Mouse (Mus musculus): Measurements from ENCODE around the gene Nprl2. TPM values are rescaled to one million over a fixed set of nuclear protein-coding genes. Genes with fewer than 3 reads are reported as not detected.

Gene Nprl2
- polyA plus RNA-seq, 1 experiment: 83.5 TPM

DNA sequence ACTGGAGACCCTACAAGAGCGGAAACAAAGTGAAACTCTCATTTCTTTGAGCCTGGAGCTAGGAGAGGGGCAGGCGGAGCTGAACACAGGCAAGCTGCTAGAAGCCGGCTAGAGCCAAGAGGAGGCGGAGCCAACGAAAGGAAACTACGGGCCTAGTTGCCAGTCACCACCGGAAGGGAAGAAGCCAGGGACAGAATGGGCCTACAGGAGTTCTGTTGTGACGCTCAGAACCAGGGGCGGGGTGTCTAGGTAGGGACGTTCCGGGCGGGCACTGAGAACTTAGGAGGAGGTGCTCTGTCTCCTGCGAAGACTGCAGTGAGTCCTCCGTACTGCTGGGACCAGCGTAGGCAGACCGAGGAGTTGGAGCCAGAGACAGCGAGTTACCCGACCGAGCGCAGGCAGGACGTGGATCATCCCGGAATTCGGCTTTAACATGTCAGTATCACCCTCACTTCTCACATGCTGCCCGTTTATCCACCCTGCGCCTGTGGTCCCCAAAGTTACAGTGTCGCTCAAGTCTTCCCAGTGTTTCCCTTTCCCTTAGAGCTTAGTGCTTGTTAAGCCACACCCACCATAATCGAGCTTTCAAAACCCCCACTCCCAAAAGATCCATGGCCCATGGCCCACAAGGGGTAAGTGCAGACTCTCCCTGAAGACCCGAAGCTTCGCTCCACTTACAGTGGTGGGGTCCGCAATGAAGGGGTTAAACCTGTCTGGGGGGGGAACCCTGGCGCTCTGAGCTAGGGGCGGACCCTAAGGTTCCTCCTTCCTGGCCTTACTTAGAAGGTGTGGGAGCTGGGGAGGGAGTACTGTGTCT is 38.7 kb downstream of the Nprl2 start, which contains the start of gene Hyal3:
Gene Hyal3 (plus strand): TSS at position 318 of the 817 bp plus-strand sequence.
- H3K4me3 ChIP-seq (ENCODE audit: control insufficient read depth, insufficient read depth, low read length): peak within 1 kb of the TSS; percentile 58
- no peaks in the 10 kb centered on the region for H3K27me3 ChIP-seq (ENCODE audit: control insufficient read depth, insufficient read depth, low read length)
- peak; percentile 85 for DNase-seq
- peak within 1 kb of the TSS; percentile 50 for H3K27ac ChIP-seq (ENCODE audit: control insufficient read depth, insufficient read depth, low read length)
- WGBS: under 1% methylated on average over 32 of the region's 32 CpGs
- no peaks in the 10 kb centered on the region for H3K36me3 ChIP-seq (ENCODE audit: control insufficient read depth, insufficient read depth, low read length)
- peaks cover 10% of the 10 kb centered on the region for H3K4me1 ChIP-seq (replicated peaks; ENCODE audit: control insufficient read depth, insufficient read depth, low read length)
- TF ChIP-seq POLR2A (IDR thresholded peaks at IDR 0.05; ENCODE audit: control insufficient read depth, extremely low read depth, insufficient read depth, low read length, poor library complexity): peak; percentile 71; the same call in 1 of the 2 replicates
- no peak for TF ChIP-seq CTCF (IDR thresholded peaks at IDR 0.05; ENCODE audit: borderline replicate concordance, control insufficient read depth, extremely low read depth, insufficient read depth, low read length, poor library complexity)

DNA sequence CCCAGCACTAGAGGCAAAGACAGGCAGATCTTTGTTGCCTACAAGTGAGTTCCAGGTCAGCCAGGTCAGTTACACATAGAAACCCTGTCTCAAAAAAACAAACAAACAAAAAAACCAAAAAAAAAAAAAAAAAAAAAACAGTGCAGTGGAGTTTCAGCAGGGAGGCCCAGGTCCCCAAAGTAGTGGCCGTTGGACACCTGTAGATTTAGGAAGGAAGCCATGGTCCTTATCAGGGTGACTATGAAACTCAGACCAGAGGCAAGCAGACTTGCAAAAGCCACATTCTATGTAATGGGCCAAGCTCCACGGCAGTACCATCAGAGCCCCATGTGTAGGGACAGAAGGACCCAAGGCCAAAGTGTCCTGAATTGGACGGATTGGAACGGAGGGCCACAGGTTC is 39.6 kb downstream of the Nprl2 start:
- H3K36me3 ChIP-seq (ENCODE audit: control insufficient read depth, insufficient read depth, low read length): no peaks in the 10 kb centered on the region
- DNase-seq: no peak
- 51% methylated on average over 4 of the region's 4 CpGs for WGBS
- TF ChIP-seq CTCF (IDR thresholded peaks at IDR 0.05; ENCODE audit: borderline replicate concordance, control insufficient read depth, extremely low read depth, insufficient read depth, low read length, poor library complexity) (no peak), POLR2A (IDR thresholded peaks at IDR 0.05; ENCODE audit: control insufficient read depth, extremely low read depth, insufficient read depth, low read length, poor library complexity) (no peak)
- H3K27ac ChIP-seq (ENCODE audit: control insufficient read depth, insufficient read depth, low read length): no peak overlapping the region
- no peak overlapping the region for H3K4me3 ChIP-seq (ENCODE audit: control insufficient read depth, insufficient read depth, low read length)
- H3K4me1 ChIP-seq (replicated peaks; ENCODE audit: control insufficient read depth, insufficient read depth, low read length): peaks cover 12% of the 10 kb centered on the region
- H3K27me3 ChIP-seq (ENCODE audit: control insufficient read depth, insufficient read depth, low read length): no peaks in the 10 kb centered on the region

DNA sequence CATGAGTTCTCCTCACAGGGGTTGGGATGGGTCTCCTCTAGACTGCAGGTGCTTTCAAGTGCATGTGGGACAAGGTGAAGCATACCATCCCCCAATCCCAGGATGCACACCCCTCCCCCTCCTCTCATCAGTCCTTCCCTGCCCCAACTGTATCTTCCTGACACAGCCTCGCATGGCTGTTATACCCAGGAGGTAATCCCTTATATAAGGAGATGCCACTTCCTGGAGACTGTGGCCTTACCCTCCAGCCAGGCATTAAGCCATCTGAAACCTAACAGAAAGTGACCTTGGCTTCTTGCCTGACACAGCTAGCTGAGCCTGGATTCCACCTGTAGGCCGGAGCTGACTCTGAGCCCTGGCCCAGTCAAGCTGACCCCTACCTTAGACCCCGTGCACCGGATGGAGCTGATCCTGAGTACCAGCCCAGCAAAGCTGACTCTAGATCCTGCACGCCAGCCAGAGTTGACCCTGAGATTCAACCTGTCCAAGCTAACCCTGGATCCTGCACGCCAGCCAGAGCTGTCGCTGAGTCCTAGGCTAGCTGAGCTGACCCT is 40.6 kb downstream of the Nprl2 start:
- Histone ChIP-seq H3K4me1 (replicated peaks; ENCODE audit: control insufficient read depth, insufficient read depth, low read length) (peaks cover 14% of the 10 kb centered on the region), H3K4me3 (ENCODE audit: control insufficient read depth, insufficient read depth, low read length) (no peak overlapping the region), H3K27ac (ENCODE audit: control insufficient read depth, insufficient read depth, low read length) (no peak overlapping the region), H3K36me3 (ENCODE audit: control insufficient read depth, insufficient read depth, low read length) (no peaks in the 10 kb centered on the region), H3K27me3 (ENCODE audit: control insufficient read depth, insufficient read depth, low read length) (no peaks in the 10 kb centered on the region)
- DNase-seq: no peak
- TF ChIP-seq CTCF (IDR thresholded peaks at IDR 0.05; ENCODE audit: borderline replicate concordance, control insufficient read depth, extremely low read depth, insufficient read depth, low read length, poor library complexity) (no peak), POLR2A (IDR thresholded peaks at IDR 0.05; ENCODE audit: control insufficient read depth, extremely low read depth, insufficient read depth, low read length, poor library complexity) (no peak)
- WGBS: 88% methylated on average over 7 of the region's 7 CpGs

DNA sequence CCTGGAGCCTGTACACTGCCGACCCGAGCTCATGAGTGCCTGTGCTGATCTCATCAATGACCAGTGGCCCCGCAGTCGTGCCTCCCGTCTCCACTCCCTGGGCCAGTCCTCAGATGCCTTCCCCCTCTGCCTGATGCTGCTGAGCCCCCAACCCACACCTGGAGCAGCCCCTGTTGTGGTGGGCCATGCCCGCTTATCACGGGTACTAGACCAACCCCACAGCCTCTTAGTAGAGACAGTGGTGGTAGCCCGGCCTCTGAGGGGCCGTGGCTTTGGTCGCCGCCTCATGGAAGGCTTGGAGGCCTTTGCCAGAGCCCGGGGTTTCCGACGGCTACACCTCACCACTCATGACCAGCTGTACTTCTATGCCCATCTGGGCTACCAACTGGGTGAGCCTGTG is 41.1 kb downstream of the Nprl2 start:
- peaks cover 18% of the 10 kb centered on the region for H3K4me1 ChIP-seq (replicated peaks; ENCODE audit: control insufficient read depth, insufficient read depth, low read length)
- no peaks in the 10 kb centered on the region for H3K27me3 ChIP-seq (ENCODE audit: control insufficient read depth, insufficient read depth, low read length)
- no peak for TF ChIP-seq CTCF (IDR thresholded peaks at IDR 0.05; ENCODE audit: borderline replicate concordance, control insufficient read depth, extremely low read depth, insufficient read depth, low read length, poor library complexity)
- no peak for TF ChIP-seq POLR2A (IDR thresholded peaks at IDR 0.05; ENCODE audit: control insufficient read depth, extremely low read depth, insufficient read depth, low read length, poor library complexity)
- no peak overlapping the region for H3K27ac ChIP-seq (ENCODE audit: control insufficient read depth, insufficient read depth, low read length)
- H3K4me3 ChIP-seq (ENCODE audit: control insufficient read depth, insufficient read depth, low read length): no peak overlapping the region
- H3K36me3 ChIP-seq (ENCODE audit: control insufficient read depth, insufficient read depth, low read length): no peaks in the 10 kb centered on the region
- WGBS: 93% methylated on average over 14 of the region's 14 CpGs
- DNase-seq: no peak

DNA sequence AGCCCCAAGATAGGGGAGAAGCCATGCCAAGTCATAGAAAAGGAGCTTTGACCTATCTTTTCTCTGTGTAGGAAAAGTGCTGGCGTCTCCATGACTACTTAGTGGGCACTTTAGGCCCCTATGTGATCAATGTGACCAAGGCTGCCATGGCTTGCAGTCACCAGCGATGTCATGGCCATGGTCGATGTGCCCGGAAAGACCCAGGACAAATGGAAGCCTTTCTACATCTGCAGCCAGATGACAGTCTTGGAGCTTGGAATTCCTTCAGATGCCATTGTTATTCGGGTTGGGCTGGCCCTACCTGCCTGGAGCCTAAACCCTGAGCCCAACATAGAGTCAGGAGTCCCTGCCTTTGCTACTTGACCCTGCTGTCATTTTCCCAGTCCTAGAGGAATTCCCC is 44.5 kb downstream of the Nprl2 start:
- DNase-seq: no peak
- H3K36me3 ChIP-seq (ENCODE audit: control insufficient read depth, insufficient read depth, low read length): no peaks in the 10 kb centered on the region
- no peak overlapping the region for H3K4me3 ChIP-seq (ENCODE audit: control insufficient read depth, insufficient read depth, low read length)
- WGBS: 93% methylated on average over 5 of the region's 5 CpGs
- no peaks in the 10 kb centered on the region for H3K27me3 ChIP-seq (ENCODE audit: control insufficient read depth, insufficient read depth, low read length)
- no peak for TF ChIP-seq POLR2A (IDR thresholded peaks at IDR 0.05; ENCODE audit: control insufficient read depth, extremely low read depth, insufficient read depth, low read length, poor library complexity)
- no peak overlapping the region for H3K27ac ChIP-seq (ENCODE audit: control insufficient read depth, insufficient read depth, low read length)
- peaks cover 19% of the 10 kb centered on the region for H3K4me1 ChIP-seq (replicated peaks; ENCODE audit: control insufficient read depth, insufficient read depth, low read length)

DNA sequence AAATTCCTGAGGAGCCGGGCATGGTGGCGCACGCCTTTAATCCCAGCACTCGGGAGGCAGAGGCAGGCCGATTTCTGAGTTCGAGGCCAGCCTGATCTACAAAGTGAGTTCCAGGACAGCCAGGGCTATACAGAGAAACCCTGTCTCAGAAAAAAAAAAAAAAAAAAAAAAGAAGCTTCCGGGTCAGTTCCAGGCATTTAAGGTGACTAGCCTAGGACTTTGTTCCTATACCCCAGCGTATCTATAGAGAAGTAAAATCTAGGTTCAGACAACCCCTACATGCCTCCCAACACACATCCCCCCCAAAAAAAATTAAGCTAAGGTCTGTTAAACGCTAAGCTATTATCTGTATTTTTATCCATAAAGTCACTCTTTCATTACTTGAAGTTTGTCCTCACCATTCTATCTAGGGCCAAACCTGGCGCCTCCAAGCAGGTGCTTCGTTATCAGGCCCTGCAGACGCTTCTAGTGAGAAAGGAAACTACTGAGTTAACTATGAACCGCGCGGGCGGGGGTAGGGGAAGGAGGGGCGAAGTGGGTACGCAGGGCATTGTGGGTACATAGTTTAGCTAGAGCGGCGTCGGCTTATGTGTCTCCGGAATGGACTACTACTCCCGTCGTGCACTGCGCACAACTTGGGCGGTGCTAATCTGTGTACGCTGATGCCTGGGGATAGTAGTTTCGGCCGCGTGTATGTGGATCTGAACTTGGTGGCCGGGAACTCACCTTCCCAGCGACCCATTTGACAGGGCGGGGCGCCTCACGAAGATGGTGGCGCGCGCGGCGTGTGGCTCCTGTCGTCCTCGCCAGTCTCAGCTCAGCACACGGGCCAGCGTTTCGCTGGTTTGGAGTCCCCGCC is 45.2 kb downstream of the Nprl2 start, which contains the start of gene Ifrd2:
Gene Ifrd2 (plus strand): TSS at position 669 of the 859 bp plus-strand sequence.
- peaks cover 16% of the 10 kb centered on the region for H3K4me1 ChIP-seq (replicated peaks; ENCODE audit: control insufficient read depth, insufficient read depth, low read length)
- H3K27me3 ChIP-seq (ENCODE audit: control insufficient read depth, insufficient read depth, low read length): no peaks in the 10 kb centered on the region
- DNase-seq: peak; percentile 99
- WGBS: 13% methylated on average over 46 of the region's 46 CpGs
- TF ChIP-seq POLR2A (IDR thresholded peaks at IDR 0.05; ENCODE audit: control insufficient read depth, extremely low read depth, insufficient read depth, low read length, poor library complexity): peak; percentile 59
- 0 out of 2 replicates have a peak, but pooled peaks have one; percentile 36 for TF ChIP-seq CTCF (IDR thresholded peaks at IDR 0.05; ENCODE audit: borderline replicate concordance, control insufficient read depth, extremely low read depth, insufficient read depth, low read length, poor library complexity)
- H3K27ac ChIP-seq (ENCODE audit: control insufficient read depth, insufficient read depth, low read length): no peak within 1 kb of the TSS
- H3K4me3 ChIP-seq (ENCODE audit: control insufficient read depth, insufficient read depth, low read length): peak within 1 kb of the TSS; percentile 59
- H3K36me3 ChIP-seq (ENCODE audit: control insufficient read depth, insufficient read depth, low read length): 0 out of 2 replicates have a peak, but pooled peaks cover 5% of the 10 kb centered on the region
